Mouse (Mus musculus): Measurements from ENCODE around the gene Kcnmb2. TPM values are rescaled to one million over a fixed set of nuclear protein-coding genes. Genes with fewer than 3 reads are reported as not detected.

The Kcnmb2 gene
- polyA plus RNA-seq, 1 experiment from 2014 or later = 1.3 TPM

DNA sequence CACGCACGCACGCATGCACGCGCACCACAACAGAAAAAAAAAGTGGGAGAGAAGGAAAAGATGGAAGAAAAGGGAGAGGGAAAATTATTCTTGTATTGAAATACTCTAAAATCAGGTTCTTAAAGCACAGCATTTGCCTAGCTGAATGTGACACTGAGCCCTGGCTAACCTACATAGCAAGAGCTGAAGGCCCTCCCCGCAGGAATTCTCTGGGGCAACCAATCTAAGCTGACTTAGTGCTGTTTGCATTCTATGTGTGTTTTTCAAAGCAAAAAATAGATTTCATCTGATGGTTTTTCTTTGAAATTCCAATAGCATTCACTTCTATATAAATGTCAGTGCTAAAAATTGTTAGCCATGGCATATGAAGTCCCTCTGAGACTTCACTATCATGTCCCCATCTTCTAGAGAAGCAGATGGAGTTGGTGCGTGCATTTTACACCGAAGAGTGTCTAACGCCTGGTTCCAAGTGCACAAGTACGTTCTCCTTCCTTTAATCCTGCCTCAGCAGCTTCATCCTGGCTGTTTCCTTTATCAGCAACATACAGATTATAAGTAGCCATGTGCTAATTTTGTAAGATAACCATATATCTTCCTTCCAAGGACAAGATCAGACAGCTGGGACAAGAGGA lies 151.4 kb downstream of the Kcnmb2 start:
- ATAC-seq (ENCODE audit: low FRiP score, low TSS enrichment) = no peak

DNA sequence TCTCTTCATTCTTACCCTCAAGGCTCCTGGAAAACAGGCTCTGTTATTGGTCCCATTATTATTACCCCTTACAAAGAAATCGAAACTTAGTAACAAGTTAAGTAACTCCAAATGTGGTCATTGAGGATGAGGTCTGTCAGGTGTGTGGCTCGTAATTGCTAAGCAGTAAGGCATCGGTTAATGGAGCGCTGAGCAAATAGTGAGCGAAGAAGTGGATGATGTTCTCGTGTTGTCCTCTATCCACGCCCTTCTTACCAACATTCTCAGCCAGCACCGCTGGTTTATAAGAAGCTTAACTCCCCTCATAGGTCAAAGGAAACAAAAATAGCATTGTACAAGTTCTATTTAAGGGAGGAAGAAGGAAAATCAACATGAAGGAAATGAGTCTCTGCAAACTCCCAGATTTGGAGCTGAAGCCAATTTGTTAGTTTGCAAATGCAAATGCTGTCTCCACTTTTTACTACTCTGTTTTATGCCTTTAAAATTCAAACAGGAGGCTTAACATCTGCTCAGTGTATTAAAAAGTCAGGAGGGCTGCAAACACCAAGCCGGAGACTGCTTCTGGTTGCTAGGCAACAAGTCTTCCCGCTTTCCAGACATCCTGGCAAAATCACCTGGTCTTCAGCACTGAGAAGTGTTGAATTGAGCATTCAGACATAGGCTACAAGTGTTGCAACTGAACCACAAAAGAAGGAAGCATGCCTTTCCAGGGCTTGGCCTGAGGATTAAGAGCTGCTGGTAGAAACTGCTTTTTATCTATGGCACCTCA lies 157.8 kb downstream of the Kcnmb2 start:
- H3K36me3 ChIP-seq (ENCODE audit: control insufficient read depth, insufficient read depth, low read length) = no peaks in the 10 kb centered on the region
- no peaks in the 10 kb centered on the region for H3K27me3 ChIP-seq (ENCODE audit: control insufficient read depth, insufficient read depth, low read length)
- no peaks in the 10 kb centered on the region for H3K9me3 ChIP-seq (ENCODE audit: control insufficient read depth, low read length)
- no peak for DNase-seq (ENCODE audit: low spot score)
- no peak overlapping the region for H3K27ac ChIP-seq (replicated peaks)
- no peak for ATAC-seq (ENCODE audit: low FRiP score, low TSS enrichment)
- no peak overlapping the region for H3K9ac ChIP-seq (ENCODE audit: low read length)
- TF ChIP-seq EP300 (optimal IDR thresholded peaks at IDR 0.05) (no peak), CTCF (IDR thresholded peaks at IDR 0.05; ENCODE audit: low read depth) (no peak)
- WGBS = 44% methylated on average over 10 of the region's 10 CpGs
- H3K4me1 ChIP-seq (replicated peaks; ENCODE audit: control insufficient read depth, insufficient read depth) = no peaks in the 10 kb centered on the region
- H3K4me3 ChIP-seq (ENCODE audit: low read depth, low read length) = no peak overlapping the region
- H3K4me2 ChIP-seq (replicated peaks; ENCODE audit: low read depth) = no peak overlapping the region

More for the DNA sequence above, 151.4 kb downstream of the Kcnmb2 start:
- DNase-seq (ENCODE audit: low spot score) = no peak
- no peak overlapping the region for H3K27ac ChIP-seq (replicated peaks)
- no peaks in the 10 kb centered on the region for H3K9me3 ChIP-seq (ENCODE audit: control insufficient read depth, low read length)
- no peak overlapping the region for H3K4me3 ChIP-seq (ENCODE audit: low read depth, low read length)
- no peaks in the 10 kb centered on the region for H3K36me3 ChIP-seq (ENCODE audit: control insufficient read depth, insufficient read depth, low read length)
- no peak overlapping the region for H3K9ac ChIP-seq (ENCODE audit: low read length)
- TF ChIP-seq EP300 (optimal IDR thresholded peaks at IDR 0.05) = no peak
- no peak for TF ChIP-seq CTCF (IDR thresholded peaks at IDR 0.05; ENCODE audit: low read depth)
- H3K4me1 ChIP-seq (replicated peaks; ENCODE audit: control insufficient read depth, insufficient read depth) = no peaks in the 10 kb centered on the region
- no peak overlapping the region for H3K4me2 ChIP-seq (replicated peaks; ENCODE audit: low read depth)
- WGBS = 89% methylated on average over 10 of the region's 10 CpGs
- H3K27me3 ChIP-seq (ENCODE audit: control insufficient read depth, insufficient read depth, low read length) = no peaks in the 10 kb centered on the region

GRCm38 (mm10) chr3:32062685-32063084 lies 160.4 kb downstream of the Kcnmb2 start:
- DNase-seq (ENCODE audit: low spot score) (no peak), ATAC-seq (ENCODE audit: low FRiP score, low TSS enrichment) (no peak)
- Histone ChIP-seq H3K4me1 (replicated peaks; ENCODE audit: control insufficient read depth, insufficient read depth) (no peaks in the 10 kb centered on the region), H3K36me3 (ENCODE audit: control insufficient read depth, insufficient read depth, low read length) (no peaks in the 10 kb centered on the region), H3K9ac (ENCODE audit: low read length) (no peak overlapping the region), H3K9me3 (ENCODE audit: control insufficient read depth, low read length) (no peaks in the 10 kb centered on the region), H3K27ac (replicated peaks) (no peak overlapping the region), H3K4me3 (ENCODE audit: low read depth, low read length) (no peak overlapping the region), H3K4me2 (replicated peaks; ENCODE audit: low read depth) (no peak overlapping the region), H3K27me3 (ENCODE audit: control insufficient read depth, insufficient read depth, low read length) (no peaks in the 10 kb centered on the region)
- 76% methylated on average over 3 of the region's 3 CpGs for WGBS
- no peak for TF ChIP-seq EP300 (optimal IDR thresholded peaks at IDR 0.05)
- TF ChIP-seq CTCF (IDR thresholded peaks at IDR 0.05; ENCODE audit: low read depth) = no peak

GRCm38 (mm10) chr3:32063312-32063711 lies 161.0 kb downstream of the Kcnmb2 start:
- no peak for ATAC-seq (ENCODE audit: low FRiP score, low TSS enrichment)
- H3K9ac ChIP-seq (ENCODE audit: low read length) = no peak overlapping the region
- H3K36me3 ChIP-seq (ENCODE audit: control insufficient read depth, insufficient read depth, low read length) = no peaks in the 10 kb centered on the region
- 59% methylated on average over 3 of the region's 3 CpGs for WGBS
- no peak overlapping the region for H3K4me3 ChIP-seq (ENCODE audit: low read depth, low read length)
- DNase-seq (ENCODE audit: low spot score) = no peak
- no peaks in the 10 kb centered on the region for H3K4me1 ChIP-seq (replicated peaks; ENCODE audit: control insufficient read depth, insufficient read depth)
- no peak overlapping the region for H3K4me2 ChIP-seq (replicated peaks; ENCODE audit: low read depth)
- H3K9me3 ChIP-seq (ENCODE audit: control insufficient read depth, low read length) = no peaks in the 10 kb centered on the region
- no peak overlapping the region for H3K27ac ChIP-seq (replicated peaks)
- no peak for TF ChIP-seq CTCF (IDR thresholded peaks at IDR 0.05; ENCODE audit: low read depth)
- no peak for TF ChIP-seq EP300 (optimal IDR thresholded peaks at IDR 0.05)
- no peaks in the 10 kb centered on the region for H3K27me3 ChIP-seq (ENCODE audit: control insufficient read depth, insufficient read depth, low read length)

DNA sequence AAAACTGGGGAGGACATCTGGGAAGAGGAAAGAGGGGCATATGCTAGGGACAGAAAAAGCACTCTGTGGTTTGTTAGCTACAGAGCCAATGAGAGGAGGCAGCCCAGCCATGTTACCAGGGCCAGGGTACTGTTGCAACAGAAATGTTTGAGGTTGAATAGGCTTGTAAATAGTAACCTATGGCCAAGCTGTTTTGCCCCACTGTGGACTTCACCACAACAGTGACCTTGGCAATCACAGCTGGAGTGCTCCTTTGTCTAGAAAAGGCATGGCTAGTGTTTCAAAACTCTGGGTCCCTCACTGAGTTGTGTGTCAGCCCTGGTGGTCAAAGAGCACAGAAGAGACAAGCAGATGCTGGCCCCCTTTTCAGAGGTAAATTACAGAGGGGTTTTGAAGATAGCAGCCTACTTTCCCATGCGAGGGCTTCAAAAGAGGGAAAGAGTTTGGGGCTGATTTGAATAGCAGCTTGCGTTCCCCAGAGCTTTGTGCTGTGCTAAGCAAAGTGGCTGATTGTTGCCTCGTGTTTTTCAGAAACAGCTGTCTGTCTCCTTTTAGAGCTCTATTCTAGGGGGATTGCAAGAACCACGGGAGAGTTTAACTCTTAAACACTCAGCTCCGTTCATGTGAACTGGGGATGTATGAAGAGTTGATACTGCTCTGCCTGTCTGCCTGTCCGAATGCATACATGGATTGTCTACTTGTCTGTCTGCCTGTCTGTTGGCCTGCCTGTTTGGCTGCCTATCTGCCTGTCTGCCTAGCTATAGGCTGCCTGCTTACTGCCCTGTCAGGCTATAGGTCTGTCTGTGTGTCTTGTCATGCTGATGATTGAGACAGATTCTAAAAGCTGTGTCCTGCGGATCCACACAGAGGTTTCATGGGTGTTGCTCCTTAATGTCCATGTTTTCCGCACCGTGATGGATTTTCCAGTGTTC lies 165.0 kb downstream of the Kcnmb2 start:
- H3K9ac ChIP-seq (ENCODE audit: low read length) = no peak overlapping the region
- H3K9me3 ChIP-seq (ENCODE audit: control insufficient read depth, low read length) = no peaks in the 10 kb centered on the region
- no peaks in the 10 kb centered on the region for H3K4me1 ChIP-seq (replicated peaks; ENCODE audit: control insufficient read depth, insufficient read depth)
- ATAC-seq (ENCODE audit: low FRiP score, low TSS enrichment) (no peak), DNase-seq (ENCODE audit: low spot score) (no peak)
- no peak overlapping the region for H3K27ac ChIP-seq (replicated peaks)
- H3K27me3 ChIP-seq (ENCODE audit: control insufficient read depth, insufficient read depth, low read length) = no peaks in the 10 kb centered on the region
- WGBS = 58% methylated on average over 9 of the region's 9 CpGs
- no peak overlapping the region for H3K4me3 ChIP-seq (ENCODE audit: low read depth, low read length)
- no peaks in the 10 kb centered on the region for H3K36me3 ChIP-seq (ENCODE audit: control insufficient read depth, insufficient read depth, low read length)
- no peak overlapping the region for H3K4me2 ChIP-seq (replicated peaks; ENCODE audit: low read depth)
- TF ChIP-seq EP300 (optimal IDR thresholded peaks at IDR 0.05) (no peak), CTCF (IDR thresholded peaks at IDR 0.05; ENCODE audit: low read depth) (no peak)
